ENCODE assay signal across 6 mouse cellular contexts in genomic region chr7:19209494-19209893, GRCm38 (mm10). TPM values are rescaled to one million over a fixed set of nuclear protein-coding genes. Genes with fewer than 3 reads are reported as not detected.
"Had no signal": no experiment of that assay in that cellular context is flagged by ENCODE, and none has a peak within 500 bp of the region (broad histone marks: within the 10 kb centered on the region; RNA-seq: fewer than 3 reads in every experiment).

No protein-coding gene starts in this region.

- DNase-seq: liver, embryonic 13.5 days; thymus, adult 2 months; thymus, postnatal 14 days had no signal

RNA-seq across cellular contexts. Expression of gene Gpr4, which starts 2.8 kb away (rescaled TPM):
- total RNA-seq: megakaryocyte-erythroid progenitor cell, adult 5-6 weeks had no signal

RNA-seq across cellular contexts. Expression of gene Gipr, which starts 43.6 kb away (rescaled TPM):
- total RNA-seq: liver, adult 2 months; megakaryocyte progenitor cell, adult 5-6 weeks; megakaryocyte-erythroid progenitor cell, adult 5-6 weeks had no signal
